Comparison of ENCODE assay signal across 11 mouse cellular contexts in the genomic region with DNA sequence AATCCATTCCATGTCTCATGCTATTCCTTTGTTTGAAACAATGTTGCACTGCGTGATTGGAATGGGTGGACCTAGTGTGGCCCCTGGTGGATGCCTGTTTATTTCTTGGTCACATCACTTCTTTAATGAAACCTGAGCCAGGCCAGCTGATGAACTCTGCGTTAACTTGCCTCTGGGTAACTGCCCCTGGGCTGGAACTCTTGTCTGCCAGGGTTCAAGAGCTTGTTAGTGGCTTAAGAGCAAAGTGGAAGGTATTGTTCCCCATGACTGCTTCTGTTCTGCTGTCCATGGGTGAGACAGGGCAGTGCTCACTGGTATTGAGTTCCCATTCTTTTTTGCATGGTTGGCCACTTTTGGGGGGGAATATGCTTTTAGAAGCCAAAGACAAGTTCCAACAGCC.
DNase-seq lines count a peak whose midpoint lies in the region; ATAC-seq and TF ChIP-seq lines count a peak whose summit lies in the region.
"Had no signal": no experiment of that assay in that cellular context is flagged by ENCODE, and none has a peak within 500 bp of the region (broad histone marks: within the 10 kb centered on the region; RNA-seq: fewer than 3 reads in every experiment).

No protein-coding gene starts in this region.

- ATAC-seq in forebrain, embryonic 16.5 days: no peak
- ATAC-seq in intestine, postnatal 0 days: no peak
- ATAC-seq in intestine, embryonic 15.5 days: no peak
- no peak for ATAC-seq in heart, embryonic 16.5 days (replicated peaks; ENCODE audit: extremely low read depth, insufficient read depth, low FRiP score)

- no peak overlapping the region for H3K4me2 ChIP-seq in forebrain, embryonic 16.5 days (ENCODE audit: low read length)
- no peak overlapping the region for H3K4me2 ChIP-seq in intestine, postnatal 0 days (replicated peaks; ENCODE audit: low read depth)
- H3K4me2 ChIP-seq in intestine, embryonic 15.5 days (replicated peaks): no peak overlapping the region
- H3K4me2 ChIP-seq in heart, embryonic 16.5 days (ENCODE audit: low read depth, low read length): no peak overlapping the region

- H3K4me1 ChIP-seq in forebrain, embryonic 10.5 days: peaks cover 49% of the 10 kb centered on the region
- peaks cover 2% of the 10 kb centered on the region for H3K4me1 ChIP-seq in forebrain, embryonic 16.5 days (replicated peaks; ENCODE audit: control insufficient read depth, insufficient read depth, low read length)
- no peaks in the 10 kb centered on the region; the same call in 1 of the 2 replicates for H3K4me1 ChIP-seq in intestine, postnatal 0 days (replicated peaks; ENCODE audit: control insufficient read depth, insufficient read depth, low read length)
- peaks cover 19% of the 10 kb centered on the region for H3K4me1 ChIP-seq in intestine, embryonic 15.5 days (replicated peaks)
- peaks cover 51% of the 10 kb centered on the region for H3K4me1 ChIP-seq in heart, embryonic 16.5 days (ENCODE audit: control insufficient read depth, insufficient read depth, low read length)

- peak overlapping the region; percentile 72 for H3K27ac ChIP-seq in forebrain, embryonic 10.5 days
- H3K27ac ChIP-seq in forebrain, embryonic 16.5 days (ENCODE audit: low read length): no peak overlapping the region
- no peak overlapping the region for H3K27ac ChIP-seq in intestine, postnatal 0 days (ENCODE audit: low read depth, low read length)
- H3K27ac ChIP-seq in intestine, embryonic 15.5 days: no peak overlapping the region
- H3K27ac ChIP-seq in heart, embryonic 16.5 days (ENCODE audit: low read length): peak overlapping the region; percentile 2

- H3K4me3 ChIP-seq in forebrain, embryonic 10.5 days: no peak overlapping the region
- H3K4me3 ChIP-seq in forebrain, embryonic 16.5 days (replicated peaks; ENCODE audit: low read length): no peak overlapping the region
- H3K4me3 ChIP-seq in intestine, postnatal 0 days (ENCODE audit: low read depth, low read length): no peak overlapping the region
- H3K4me3 ChIP-seq in intestine, embryonic 15.5 days (replicated peaks): no peak overlapping the region
- H3K4me3 ChIP-seq in heart, embryonic 16.5 days (ENCODE audit: low read length): no peak overlapping the region

- DNase-seq in forebrain, embryonic 10.5 days (ENCODE audit: extremely low spot score, low spot score): no peak
- DNase-seq in NIH3T3 (ENCODE audit: low read depth): peak; percentile 60
- no peak for DNase-seq in adrenal gland, adult 2 months
- DNase-seq in gastrocnemius, adult 8-10 months (ENCODE audit: low spot score in 2 of 2): no peak
- DNase-seq: gastrocnemius, postnatal 10 days; kidney, postnatal 14 days; lung, adult 18-20 months had no signal

- H3K36me3 ChIP-seq in forebrain, embryonic 10.5 days (replicated peaks): no peaks in the 10 kb centered on the region
- H3K36me3 ChIP-seq in forebrain, embryonic 16.5 days (ENCODE audit: control insufficient read depth, insufficient read depth): no peaks in the 10 kb centered on the region
- H3K36me3 ChIP-seq in intestine, postnatal 0 days (ENCODE audit: control insufficient read depth, insufficient read depth): no peaks in the 10 kb centered on the region
- H3K36me3 ChIP-seq in intestine, embryonic 15.5 days: no peaks in the 10 kb centered on the region
- no peaks in the 10 kb centered on the region for H3K36me3 ChIP-seq in heart, embryonic 16.5 days (ENCODE audit: control insufficient read depth, insufficient read depth)

- H3K9ac ChIP-seq in forebrain, embryonic 16.5 days (replicated peaks; ENCODE audit: low read depth, low read length): no peak overlapping the region
- H3K9ac ChIP-seq in intestine, postnatal 0 days (ENCODE audit: low read depth, low read length): no peak overlapping the region
- no peak overlapping the region for H3K9ac ChIP-seq in intestine, embryonic 15.5 days
- no peak overlapping the region for H3K9ac ChIP-seq in heart, embryonic 16.5 days (ENCODE audit: low read length)

- 39% methylated on average over 2 of the region's 2 CpGs for WGBS in forebrain, embryonic 10.5 days
- WGBS in forebrain, embryonic 16.5 days: 50% methylated on average over 2 of the region's 2 CpGs
- 65% methylated on average over 2 of the region's 2 CpGs for WGBS in intestine, postnatal 0 days
- WGBS in intestine, embryonic 15.5 days: 63% methylated on average over 2 of the region's 2 CpGs
- WGBS in heart, embryonic 16.5 days: 64% methylated on average over 2 of the region's 2 CpGs

- no peaks in the 10 kb centered on the region for H3K9me3 ChIP-seq in forebrain, embryonic 10.5 days
- no peaks in the 10 kb centered on the region for H3K9me3 ChIP-seq in forebrain, embryonic 16.5 days (ENCODE audit: control insufficient read depth, low read length)
- H3K9me3 ChIP-seq in intestine, postnatal 0 days (ENCODE audit: control insufficient read depth): no peaks in the 10 kb centered on the region
- H3K9me3 ChIP-seq in intestine, embryonic 15.5 days: no peaks in the 10 kb centered on the region
- no peaks in the 10 kb centered on the region for H3K9me3 ChIP-seq in heart, embryonic 16.5 days (replicated peaks; ENCODE audit: control insufficient read depth, low read length)

- peak; percentile 19; the same call in 1 of the 2 replicates for TF ChIP-seq CTCF in intestine, postnatal 0 days (IDR thresholded peaks at IDR 0.05; ENCODE audit: low read depth)

- peaks cover 32% of the 10 kb centered on the region for H3K27me3 ChIP-seq in forebrain, embryonic 10.5 days (ENCODE audit: poor library complexity, severe bottlenecking)
- no peaks in the 10 kb centered on the region for H3K27me3 ChIP-seq in forebrain, embryonic 16.5 days (replicated peaks; ENCODE audit: control insufficient read depth, insufficient read depth, low read length)
- H3K27me3 ChIP-seq in intestine, postnatal 0 days (replicated peaks; ENCODE audit: control insufficient read depth, insufficient read depth, low read length): no peaks in the 10 kb centered on the region
- H3K27me3 ChIP-seq in intestine, embryonic 15.5 days (replicated peaks): no peaks in the 10 kb centered on the region
- no peaks in the 10 kb centered on the region for H3K27me3 ChIP-seq in heart, embryonic 16.5 days (ENCODE audit: control insufficient read depth, insufficient read depth, low read length)

Comparison
In these comparisons a context has a peak if more than half of its experiments do, and no peak if none do; other contexts are left out.
1. H3K27ac ChIP-seq: peak in forebrain, embryonic 10.5 days (single experiment) and heart, embryonic 16.5 days (single experiment); none in forebrain, embryonic 16.5 days (single experiment), intestine, postnatal 0 days (single experiment) and intestine, embryonic 15.5 days (single experiment).